Mouse (Mus musculus): ENCODE data around the gene Slc41a2. TPM values are rescaled to one million over a fixed set of nuclear protein-coding genes. Genes with fewer than 3 reads are reported as not detected.

Gene Slc41a2
- polyA plus RNA-seq, 1 experiment from 2014 or later: 0.42 TPM

- Histone ChIP-seq H3K9me3 (no peaks in the 10 kb centered on the region), H3K27me3 (ENCODE audit: insufficient read depth, poor library complexity, severe bottlenecking) (no peaks in the 10 kb centered on the region), H3K4me1 (replicated peaks) (no peaks in the 10 kb centered on the region), H3K4me3 (no peak overlapping the region), H3K36me3 (no peaks in the 10 kb centered on the region), H3K27ac (no peak overlapping the region)
- 65% methylated on average over 7 of the region's 7 CpGs for WGBS
- no peak for DNase-seq (ENCODE audit: low spot score)
Measured at GRCm38 (mm10) chr10:83286399-83286798, 51.3 kb downstream of the Slc41a2 start.

GRCm38 (mm10) chr10:83285724-83286256, 51.9 kb downstream of the Slc41a2 start:
- no peak overlapping the region for H3K4me3 ChIP-seq
- H3K9me3 ChIP-seq: no peaks in the 10 kb centered on the region
- no peaks in the 10 kb centered on the region for H3K27me3 ChIP-seq (ENCODE audit: insufficient read depth, poor library complexity, severe bottlenecking)
- no peak overlapping the region for H3K27ac ChIP-seq
- DNase-seq (ENCODE audit: low spot score): no peak
- no peaks in the 10 kb centered on the region for H3K36me3 ChIP-seq
- no peaks in the 10 kb centered on the region for H3K4me1 ChIP-seq (replicated peaks)
- WGBS: 77% methylated on average over 7 of the region's 7 CpGs

DNA sequence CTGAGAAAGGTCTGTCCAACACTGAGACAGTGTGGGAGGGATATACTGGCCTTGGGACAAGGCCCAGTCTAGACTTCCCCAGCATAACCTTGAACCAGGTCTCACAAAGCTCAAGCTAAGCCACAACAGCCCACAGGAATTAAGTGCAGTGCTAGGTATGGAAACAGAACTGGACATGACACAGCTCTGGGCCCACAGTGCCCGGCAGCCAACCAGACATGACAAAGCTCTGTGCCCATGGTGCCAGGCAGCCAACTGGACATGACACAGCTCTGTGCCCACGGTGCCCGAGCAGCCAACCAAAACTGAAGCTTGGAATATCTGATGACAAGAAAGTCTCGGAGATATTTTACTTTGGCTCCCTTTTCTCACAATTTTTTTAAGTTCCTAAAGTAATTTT, 52.8 kb downstream of the Slc41a2 start:
- H3K9me3 ChIP-seq: no peaks in the 10 kb centered on the region
- no peaks in the 10 kb centered on the region for H3K4me1 ChIP-seq (replicated peaks)
- H3K4me3 ChIP-seq: no peak overlapping the region
- H3K27me3 ChIP-seq (ENCODE audit: insufficient read depth, poor library complexity, severe bottlenecking): no peaks in the 10 kb centered on the region
- no peak overlapping the region for H3K27ac ChIP-seq
- 95% methylated on average over 4 of the region's 4 CpGs for WGBS
- DNase-seq (ENCODE audit: low spot score): no peak
- no peaks in the 10 kb centered on the region for H3K36me3 ChIP-seq

- H3K27ac ChIP-seq: no peak overlapping the region
- no peaks in the 10 kb centered on the region for H3K9me3 ChIP-seq
- peaks cover 17% of the 10 kb centered on the region for H3K4me1 ChIP-seq (replicated peaks)
- H3K27me3 ChIP-seq (ENCODE audit: insufficient read depth, poor library complexity, severe bottlenecking): peaks cover 11% of the 10 kb centered on the region; the same call in 1 of the 2 replicates
- H3K4me3 ChIP-seq: no peak overlapping the region
- DNase-seq (ENCODE audit: low spot score): peak; percentile 18
- H3K36me3 ChIP-seq: no peaks in the 10 kb centered on the region
- 43% methylated on average over 13 of the region's 13 CpGs for WGBS
Measured at GRCm38 (mm10) chr10:83266731-83267130, 71.0 kb downstream of the Slc41a2 start.

DNA sequence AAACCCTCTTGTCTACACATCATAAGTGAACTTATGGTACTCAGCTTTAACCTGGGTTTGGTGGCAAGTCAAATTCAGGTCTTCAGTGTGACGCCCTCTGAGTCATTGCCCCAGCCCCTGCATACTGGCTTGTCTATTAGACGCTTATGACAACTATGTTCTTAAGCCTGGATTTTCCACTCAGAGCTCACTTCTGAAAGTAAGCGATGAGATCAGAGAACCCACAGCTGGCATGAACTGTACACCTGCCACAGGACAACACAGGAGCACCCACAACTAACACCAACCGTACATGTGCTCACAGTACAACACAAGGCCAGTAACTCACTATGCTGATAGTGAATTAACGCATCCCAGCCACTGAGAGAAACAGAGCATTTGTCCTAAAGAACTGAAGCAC, 71.4 kb downstream of the Slc41a2 start:
- Histone ChIP-seq H3K27me3 (ENCODE audit: insufficient read depth, poor library complexity, severe bottlenecking) (peaks cover 11% of the 10 kb centered on the region; the same call in 1 of the 2 replicates), H3K27ac (no peak overlapping the region; the same call in 1 of the 2 replicates), H3K4me1 (replicated peaks) (peaks cover 17% of the 10 kb centered on the region), H3K9me3 (no peaks in the 10 kb centered on the region), H3K36me3 (no peaks in the 10 kb centered on the region), H3K4me3 (no peak overlapping the region)
- WGBS: 80% methylated on average over 5 of the region's 5 CpGs
- no peak for DNase-seq (ENCODE audit: low spot score)

- DNase-seq (ENCODE audit: low spot score): no peak
- H3K4me3 ChIP-seq: no peak overlapping the region
- H3K27ac ChIP-seq: no peak overlapping the region
- peaks cover 11% of the 10 kb centered on the region; the same call in 1 of the 2 replicates for H3K27me3 ChIP-seq (ENCODE audit: insufficient read depth, poor library complexity, severe bottlenecking)
- 67% methylated on average over 8 of the region's 8 CpGs for WGBS
- H3K4me1 ChIP-seq (replicated peaks): peaks cover 17% of the 10 kb centered on the region
- no peaks in the 10 kb centered on the region for H3K9me3 ChIP-seq
- H3K36me3 ChIP-seq: no peaks in the 10 kb centered on the region
Measured at GRCm38 (mm10) chr10:83264680-83265079, 73.0 kb downstream of the Slc41a2 start.

- Histone ChIP-seq H3K36me3 (no peaks in the 10 kb centered on the region), H3K4me1 (replicated peaks) (peaks cover 17% of the 10 kb centered on the region), H3K9me3 (no peaks in the 10 kb centered on the region), H3K4me3 (no peak overlapping the region), H3K27ac (0 out of 2 replicates have a peak overlapping the region, but pooled peaks have one; percentile 23), H3K27me3 (ENCODE audit: insufficient read depth, poor library complexity, severe bottlenecking) (peaks cover 11% of the 10 kb centered on the region; the same call in 1 of the 2 replicates)
- DNase-seq (ENCODE audit: low spot score): no peak
- WGBS: 59% methylated on average over 2 of the region's 2 CpGs
Measured at GRCm38 (mm10) chr10:83264056-83264455, 73.6 kb downstream of the Slc41a2 start.

GRCm38 (mm10) chr10:83261264-83261663, 76.4 kb downstream of the Slc41a2 start:
- no peak overlapping the region for H3K27ac ChIP-seq
- no peak overlapping the region for H3K4me3 ChIP-seq
- peaks cover 16% of the 10 kb centered on the region for H3K27me3 ChIP-seq (ENCODE audit: insufficient read depth, poor library complexity, severe bottlenecking)
- H3K9me3 ChIP-seq: no peaks in the 10 kb centered on the region
- 61% methylated on average over 4 of the region's 4 CpGs for WGBS
- no peak for DNase-seq (ENCODE audit: low spot score)
- peaks cover 8% of the 10 kb centered on the region for H3K4me1 ChIP-seq (replicated peaks)
- no peaks in the 10 kb centered on the region for H3K36me3 ChIP-seq

- Histone ChIP-seq H3K4me1 (replicated peaks) (no peaks in the 10 kb centered on the region), H3K4me3 (no peak overlapping the region), H3K27me3 (ENCODE audit: insufficient read depth, poor library complexity, severe bottlenecking) (peaks cover 24% of the 10 kb centered on the region; the same call in 1 of the 2 replicates), H3K9me3 (no peaks in the 10 kb centered on the region), H3K36me3 (no peaks in the 10 kb centered on the region), H3K27ac (no peak overlapping the region)
- no peak for DNase-seq (ENCODE audit: low spot score)
- WGBS: 62% methylated on average over 8 of the region's 8 CpGs
Measured at GRCm38 (mm10) chr10:83251377-83251776, 86.3 kb downstream of the Slc41a2 start.

DNA sequence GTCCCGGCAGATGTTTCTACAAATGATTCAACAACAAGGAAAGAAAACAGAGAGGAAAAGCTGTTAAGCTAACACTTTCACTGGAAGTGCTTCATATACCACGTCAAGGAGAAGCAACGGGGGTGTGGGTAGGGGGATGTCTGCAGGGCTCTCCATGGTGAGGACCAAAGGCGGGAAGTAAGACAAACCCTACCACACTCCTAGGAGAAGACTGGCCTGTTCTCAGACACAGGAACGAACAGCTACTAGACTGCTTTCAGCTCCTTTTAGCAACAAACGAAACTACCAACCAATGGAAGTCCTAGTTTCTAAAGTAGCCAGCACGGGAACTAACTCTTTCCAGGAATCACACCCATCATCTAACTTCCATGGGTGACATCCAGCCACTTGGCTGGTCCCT, 89.6 kb downstream of the Slc41a2 start:
- Histone ChIP-seq H3K27ac (no peak overlapping the region), H3K4me1 (replicated peaks) (peaks cover 8% of the 10 kb centered on the region), H3K27me3 (ENCODE audit: insufficient read depth, poor library complexity, severe bottlenecking) (peaks cover 40% of the 10 kb centered on the region), H3K36me3 (no peaks in the 10 kb centered on the region), H3K9me3 (no peaks in the 10 kb centered on the region), H3K4me3 (no peak overlapping the region)
- no peak for DNase-seq (ENCODE audit: low spot score)
- 78% methylated on average over 7 of the region's 7 CpGs for WGBS

DNA sequence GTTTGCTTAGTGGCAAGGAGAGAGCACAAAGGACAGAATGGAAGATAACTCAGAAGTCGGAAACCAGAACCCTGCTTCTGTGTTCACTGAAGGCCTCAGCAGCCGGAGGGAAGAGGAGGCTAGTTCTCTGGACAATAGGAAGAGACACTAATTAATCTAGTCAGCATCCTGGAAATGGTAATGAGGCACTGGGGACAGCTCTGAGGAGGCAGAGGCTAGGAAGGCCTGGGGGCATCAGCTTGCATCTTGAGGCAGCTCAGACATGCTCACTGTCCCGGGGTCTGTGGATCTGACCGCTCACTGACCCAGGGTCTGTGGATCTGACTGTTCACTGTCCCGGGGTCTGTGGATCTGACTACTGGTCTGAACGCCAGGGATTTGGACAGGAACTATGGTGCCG, 92.0 kb downstream of the Slc41a2 start:
- 67% methylated on average over 7 of the region's 7 CpGs for WGBS
- Histone ChIP-seq H3K27ac (no peak overlapping the region), H3K27me3 (ENCODE audit: insufficient read depth, poor library complexity, severe bottlenecking) (peaks cover 51% of the 10 kb centered on the region), H3K9me3 (no peaks in the 10 kb centered on the region), H3K36me3 (no peaks in the 10 kb centered on the region), H3K4me1 (replicated peaks) (peaks cover 15% of the 10 kb centered on the region), H3K4me3 (no peak overlapping the region)
- no peak for DNase-seq (ENCODE audit: low spot score)

DNA sequence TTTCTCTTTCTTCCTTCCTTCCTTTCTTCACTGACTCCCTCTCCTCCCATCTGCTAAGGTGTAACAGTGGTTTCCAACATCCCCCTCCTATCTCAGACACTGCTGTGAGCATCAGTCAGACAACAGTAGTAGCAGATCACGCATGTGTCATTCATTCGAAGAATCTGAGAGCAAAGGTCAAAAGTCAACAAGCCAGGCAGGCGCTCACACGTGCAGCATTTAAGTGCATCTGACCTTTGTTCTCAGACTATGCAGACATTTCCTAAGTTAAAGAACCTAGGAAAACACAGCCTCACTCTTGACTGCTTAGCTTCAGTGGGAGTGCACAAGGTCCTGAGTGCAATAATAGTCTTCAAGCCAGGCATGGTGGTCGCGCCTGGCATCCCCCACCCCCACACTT, 93.6 kb downstream of the Slc41a2 start:
- H3K36me3 ChIP-seq: no peaks in the 10 kb centered on the region
- no peak overlapping the region for H3K4me3 ChIP-seq
- H3K4me1 ChIP-seq (replicated peaks): peaks cover 15% of the 10 kb centered on the region
- 35% methylated on average over 6 of the region's 6 CpGs for WGBS
- no peaks in the 10 kb centered on the region for H3K9me3 ChIP-seq
- H3K27ac ChIP-seq: no peak overlapping the region
- DNase-seq (ENCODE audit: low spot score): peak; percentile 19
- H3K27me3 ChIP-seq (ENCODE audit: insufficient read depth, poor library complexity, severe bottlenecking): peaks cover 53% of the 10 kb centered on the region

DNA sequence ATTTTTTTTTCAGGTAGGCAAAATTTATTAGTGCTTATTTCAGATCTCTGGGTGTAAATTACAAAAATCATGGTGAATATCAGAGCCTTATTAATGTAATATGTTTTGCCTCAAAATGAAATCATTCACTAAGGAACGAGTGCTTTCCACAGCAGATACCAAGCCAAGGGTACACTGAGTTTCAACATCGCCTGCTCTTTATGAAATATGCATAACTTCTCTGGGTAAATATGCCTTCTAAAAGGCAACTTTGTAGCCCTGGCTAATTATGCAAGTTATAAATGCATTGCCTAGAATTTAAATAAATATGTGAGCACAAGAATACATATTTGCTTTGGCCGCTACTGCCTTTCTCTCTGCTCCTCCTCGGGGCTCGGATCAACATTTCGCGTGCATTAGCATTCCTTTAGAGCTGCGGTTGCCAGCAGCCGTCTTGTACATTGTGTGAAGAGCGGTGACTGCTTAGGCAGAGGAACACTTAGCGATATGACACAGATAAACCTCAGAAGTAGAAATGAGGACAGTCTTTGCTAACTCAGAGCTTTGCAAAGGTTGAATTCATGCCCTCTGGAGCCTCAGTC, 95.5 kb downstream of the Slc41a2 start:
- Histone ChIP-seq H3K9me3 (no peaks in the 10 kb centered on the region), H3K4me3 (no peak overlapping the region), H3K36me3 (no peaks in the 10 kb centered on the region), H3K27ac (no peak overlapping the region), H3K27me3 (ENCODE audit: insufficient read depth, poor library complexity, severe bottlenecking) (peaks cover 51% of the 10 kb centered on the region), H3K4me1 (replicated peaks) (peaks cover 15% of the 10 kb centered on the region)
- no peak for DNase-seq (ENCODE audit: low spot score)
- 47% methylated on average over 11 of the region's 11 CpGs for WGBS

Measured in hindbrain, embryonic 10.5 days (tissue).